Mouse (Mus musculus) heart, embryonic 13.5 days (tissue): ENCODE measurements at regions not wholly inside any gene's neighbourhood (a gene's known extent, or its start where the extent isn't known, plus 50 kb on each side); places are given as distances from the start of the nearest gene placed in this dataset.

Source experiments
- ATAC-seq: fragments of 200-750 bp; cut with Nextera tagmentation; 2 replicates; pipeline ENCODE4 v1.8.0; 2017; ENCODE audit warnings: moderate TSS enrichment; ENCODE audit not compliant: insufficient number of reproducible peaks, low FRiP score, low TSS enrichment; ENCODE audit errors: extremely low read depth
- H3K27ac ChIP-seq: fragments of 300-500 bp; sonication (generic); replicated peaks from 2 replicates; pipeline ENCODE4 v1.5.1; 2015; ENCODE audit warnings: moderate library complexity, mild to moderate bottlenecking, inconsistent platforms
- H3K27me3 ChIP-seq: fragments of 300-500 bp; sonication (generic); replicated peaks from 2 replicates; pipeline ENCODE4 v1.6.1; 2015; ENCODE audit warnings: mild to moderate bottlenecking, inconsistent platforms
- H3K36me3 ChIP-seq: fragments of 300-500 bp; sonication (generic); 2 replicates; pipeline ENCODE4 v1.6.1; 2015; ENCODE audit warnings: mild to moderate bottlenecking, inconsistent platforms
- H3K4me1 ChIP-seq: fragments of 300-500 bp; sonication (generic); 2 replicates; pipeline ENCODE4 v1.6.1; 2015; ENCODE audit warnings: inconsistent platforms
- H3K4me2 ChIP-seq: fragments of 300-500 bp; sonication (generic); 2 replicates; pipeline ENCODE4 v1.6.1; 2015; ENCODE audit warnings: inconsistent platforms, mild to moderate bottlenecking, moderate library complexity
- H3K4me3 ChIP-seq: fragments of 300-500 bp; sonication (generic); 2 replicates; pipeline ENCODE4 v1.5.1; 2015; ENCODE audit warnings: moderate library complexity, mild to moderate bottlenecking, inconsistent platforms
- H3K9ac ChIP-seq: fragments of 300-500 bp; sonication (generic); 2 replicates; pipeline ENCODE4 v1.6.1; 2015; ENCODE audit warnings: inconsistent platforms, mild to moderate bottlenecking, moderate library complexity
- H3K9me3 ChIP-seq: fragments of 300-500 bp; sonication (generic); 2 replicates; pipeline ENCODE4 v1.6.1; 2016; ENCODE audit warnings: inconsistent platforms
- WGBS: fragments of 180-500 bp; shearing (Covaris S2); methylation state at CpG from one replicate; pipeline ENCODE4 v1.1.7; 2015; ENCODE audit warnings: mixed read lengths; 5-methylcytosine and 5-hydroxymethylcytosine counted together

- Histone ChIP-seq H3K4me3 (no peak overlapping the region), H3K27ac (no peak overlapping the region), H3K9me3 (no peaks in the 10 kb centered on the region), H3K27me3 (no peaks in the 10 kb centered on the region), H3K9ac (no peak overlapping the region), H3K4me2 (no peak overlapping the region), H3K36me3 (no peaks in the 10 kb centered on the region), H3K4me1 (peaks cover 67% of the 10 kb centered on the region)
- ATAC-seq, result no peak
- WGBS, result 56% methylated on average over 7 of the region's 7 CpGs
Observed at GRCm38 (mm10) chr15:38388436-38388835, 963.1 kb downstream of the 4930447A16Rik start.

GRCm38 (mm10) chr15:38390450-38390849, 965.1 kb downstream of the 4930447A16Rik start:
- Histone ChIP-seq H3K27ac (no peak overlapping the region), H3K27me3 (no peaks in the 10 kb centered on the region), H3K4me1 (peaks cover 52% of the 10 kb centered on the region), H3K9me3 (no peaks in the 10 kb centered on the region), H3K4me2 (no peak overlapping the region), H3K9ac (no peak overlapping the region), H3K4me3 (no peak overlapping the region), H3K36me3 (no peaks in the 10 kb centered on the region)
- no peak for ATAC-seq
- 84% methylated on average over 12 of the region's 12 CpGs for WGBS

- ATAC-seq, result no peak; the same call in 1 of the 2 replicates
- H3K36me3 ChIP-seq, result no peaks in the 10 kb centered on the region
- H3K4me2 ChIP-seq, result no peak overlapping the region
- no peaks in the 10 kb centered on the region for H3K27me3 ChIP-seq
- H3K4me3 ChIP-seq, result no peak overlapping the region
- 47% methylated on average over 6 of the region's 6 CpGs for WGBS
- H3K9ac ChIP-seq, result no peak overlapping the region
- H3K27ac ChIP-seq, result no peak overlapping the region
- no peaks in the 10 kb centered on the region for H3K9me3 ChIP-seq
- peaks cover 45% of the 10 kb centered on the region for H3K4me1 ChIP-seq
Observed at GRCm38 (mm10) chr15:38391420-38391819, 966.1 kb downstream of the 4930447A16Rik start.

GRCm38 (mm10) chr15:38391860-38392259, 966.5 kb downstream of the 4930447A16Rik start:
- Histone ChIP-seq H3K9me3 (no peaks in the 10 kb centered on the region), H3K36me3 (no peaks in the 10 kb centered on the region), H3K4me2 (no peak overlapping the region), H3K4me3 (no peak overlapping the region), H3K9ac (no peak overlapping the region), H3K27ac (no peak overlapping the region), H3K4me1 (peaks cover 43% of the 10 kb centered on the region), H3K27me3 (no peaks in the 10 kb centered on the region)
- no peak for ATAC-seq
- WGBS, result 27% methylated on average over 4 of the region's 4 CpGs

- Histone ChIP-seq H3K4me3 (no peak overlapping the region), H3K36me3 (no peaks in the 10 kb centered on the region), H3K9ac (no peak overlapping the region), H3K9me3 (no peaks in the 10 kb centered on the region), H3K4me1 (peaks cover 36% of the 10 kb centered on the region), H3K27me3 (no peaks in the 10 kb centered on the region), H3K27ac (no peak overlapping the region), H3K4me2 (no peak overlapping the region)
- ATAC-seq, result no peak
- whole genome bisulfite sequencing, result 54% methylated on average over 5 of the region's 5 CpGs
Observed at GRCm38 (mm10) chr15:38392441-38393149, 967.2 kb downstream of the 4930447A16Rik start.

- WGBS, result 74% methylated on average over 4 of the region's 4 CpGs
- Histone ChIP-seq H3K4me2 (no peak overlapping the region), H3K36me3 (no peaks in the 10 kb centered on the region), H3K4me3 (no peak overlapping the region), H3K27ac (no peak overlapping the region), H3K9ac (no peak overlapping the region), H3K9me3 (no peaks in the 10 kb centered on the region), H3K4me1 (peaks cover 13% of the 10 kb centered on the region), H3K27me3 (no peaks in the 10 kb centered on the region)
- ATAC-seq, result no peak
Observed at GRCm38 (mm10) chr15:38398852-38399251, 973.5 kb downstream of the 4930447A16Rik start.

GRCm38 (mm10) chr15:38402762-38403161, 977.4 kb downstream of the 4930447A16Rik start:
- Histone ChIP-seq H3K9me3 (no peaks in the 10 kb centered on the region), H3K27me3 (no peaks in the 10 kb centered on the region), H3K27ac (no peak overlapping the region), H3K9ac (no peak overlapping the region), H3K4me3 (no peak overlapping the region), H3K4me1 (peaks cover 36% of the 10 kb centered on the region), H3K4me2 (no peak overlapping the region), H3K36me3 (no peaks in the 10 kb centered on the region)
- WGBS, result 73% methylated on average over 1 of the region's 1 CpGs
- no peak for ATAC-seq

GRCm38 (mm10) chr15:38403760-38404375, 978.5 kb downstream of the 4930447A16Rik start:
- Histone ChIP-seq H3K4me1 (peaks cover 37% of the 10 kb centered on the region), H3K4me3 (no peak overlapping the region), H3K9me3 (no peaks in the 10 kb centered on the region), H3K27ac (no peak overlapping the region), H3K9ac (peak overlapping the region; percentile 50; the same call in 1 of the 2 replicates), H3K27me3 (no peaks in the 10 kb centered on the region), H3K36me3 (no peaks in the 10 kb centered on the region), H3K4me2 (peak overlapping the region; percentile 32)
- ATAC-seq, result no peak
- 31% methylated on average over 6 of the region's 6 CpGs for WGBS

- H3K27ac ChIP-seq, result 0 out of 2 replicates have a peak overlapping the region, but pooled peaks have one; percentile 17
- H3K9me3 ChIP-seq, result no peaks in the 10 kb centered on the region
- H3K4me1 ChIP-seq, result peaks cover 37% of the 10 kb centered on the region
- H3K36me3 ChIP-seq, result no peaks in the 10 kb centered on the region
- H3K27me3 ChIP-seq, result no peaks in the 10 kb centered on the region
- peak; percentile 25; the same call in 1 of the 2 replicates for ATAC-seq
- H3K4me2 ChIP-seq, result no peak overlapping the region
- peak overlapping the region; percentile 15; the same call in 1 of the 2 replicates for H3K9ac ChIP-seq
- no peak overlapping the region for H3K4me3 ChIP-seq
- WGBS, result 36% methylated on average over 13 of the region's 13 CpGs
Observed at GRCm38 (mm10) chr15:38406114-38406960, 981.0 kb downstream of the 4930447A16Rik start.

- WGBS, result 68% methylated on average over 5 of the region's 5 CpGs
- ATAC-seq, result no peak
- Histone ChIP-seq H3K27ac (no peak overlapping the region), H3K9me3 (no peaks in the 10 kb centered on the region), H3K4me2 (no peak overlapping the region), H3K4me1 (peaks cover 37% of the 10 kb centered on the region), H3K9ac (peak overlapping the region; percentile 28; the same call in 1 of the 2 replicates), H3K36me3 (no peaks in the 10 kb centered on the region), H3K27me3 (no peaks in the 10 kb centered on the region), H3K4me3 (no peak overlapping the region)
Observed at GRCm38 (mm10) chr15:38407476-38407875, 982.1 kb downstream of the 4930447A16Rik start.

- Histone ChIP-seq H3K36me3 (no peaks in the 10 kb centered on the region), H3K4me3 (no peak overlapping the region), H3K27me3 (no peaks in the 10 kb centered on the region), H3K27ac (no peak overlapping the region), H3K9ac (no peak overlapping the region), H3K4me2 (no peak overlapping the region), H3K4me1 (peaks cover 27% of the 10 kb centered on the region), H3K9me3 (no peaks in the 10 kb centered on the region)
- WGBS, result 71% methylated on average over 4 of the region's 4 CpGs
- ATAC-seq, result no peak
Observed at GRCm38 (mm10) chr15:38409168-38409567, 983.8 kb downstream of the 4930447A16Rik start.
